Mouse (Mus musculus): Measurements from ENCODE around the gene Bcor. TPM values are rescaled to one million over a fixed set of nuclear protein-coding genes. Genes with fewer than 3 reads are reported as not detected.

Gene Bcor
- 23.5 and 26.3 TPM in 2 replicates for polyA plus RNA-seq (2014; fragmentation: Nextera tagmentation; extraction: Ambion mirVana)

DNA sequence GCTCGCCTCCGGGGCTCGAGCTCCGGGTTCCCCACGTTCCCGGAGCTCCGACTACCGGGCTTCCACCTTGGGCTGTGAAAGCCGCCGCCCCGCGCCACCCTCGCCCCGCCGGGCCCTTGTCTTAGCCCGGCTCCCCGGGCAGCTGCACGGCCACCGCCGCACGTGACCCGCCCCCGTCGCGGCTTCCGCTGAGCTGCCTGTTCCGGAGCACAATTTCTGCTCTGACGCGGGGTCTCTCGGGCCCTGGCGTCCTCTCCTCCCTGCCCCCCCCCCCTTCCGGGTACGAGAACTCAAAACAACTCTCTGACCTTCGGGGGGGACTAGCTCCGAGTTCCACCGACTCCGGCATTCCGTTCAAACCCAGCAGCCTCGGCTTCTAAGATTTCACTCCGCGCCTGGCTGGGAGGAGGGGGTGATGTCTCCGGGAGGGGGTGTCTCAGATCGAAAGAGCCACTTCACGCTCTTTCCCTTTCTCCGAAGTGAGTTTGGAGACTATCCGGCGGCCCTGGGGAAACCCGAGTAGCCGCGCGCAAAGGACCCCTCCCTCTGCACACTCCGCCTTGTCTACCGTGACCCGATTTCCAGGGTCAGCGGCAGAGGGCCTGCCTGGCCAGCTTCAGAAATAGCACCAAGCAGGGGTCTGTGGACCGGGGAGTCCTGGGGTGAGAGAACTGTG is at the start of gene Bcor:
TSS of gene Bcor (minus strand) at position 375 of the 676 bp plus-strand sequence.
- peak; percentile 55 for ATAC-seq (replicated peaks; ENCODE audit: low FRiP score)
- Histone ChIP-seq H3K4me3 (ENCODE audit: low read depth, low read length) (peak within 1 kb of the TSS; percentile 40), H3K4me2 (ENCODE audit: low read depth, low read length, severe bottlenecking) (peak within 1 kb of the TSS; percentile 63), H3K9me3 (ENCODE audit: control insufficient read depth, low read length) (no peaks in the 10 kb centered on the region), H3K27ac (ENCODE audit: low read depth, low read length) (peak within 1 kb of the TSS; percentile 50; the same call in 1 of the 2 replicates), H3K27me3 (ENCODE audit: control insufficient read depth, insufficient read depth, low read length) (peaks cover 42% of the 10 kb centered on the region), H3K4me1 (replicated peaks; ENCODE audit: control insufficient read depth, insufficient read depth, low read length) (peaks cover 2% of the 10 kb centered on the region; the same call in 1 of the 2 replicates), H3K9ac (ENCODE audit: low read length) (peak within 1 kb of the TSS; percentile 63), H3K36me3 (ENCODE audit: control insufficient read depth, insufficient read depth, low read length) (no peaks in the 10 kb centered on the region)
- WGBS = 8% methylated on average over 54 of the region's 56 CpGs
- DNase-seq (ENCODE audit: low spot score) = peak; percentile 71

GRCm38 (mm10) chrX:12202951-12203350 is 42.8 kb upstream of the Bcor start:
- Histone ChIP-seq H3K9ac (ENCODE audit: low read length) (no peak overlapping the region), H3K4me2 (ENCODE audit: low read depth, low read length, severe bottlenecking) (no peak overlapping the region), H3K27ac (ENCODE audit: low read depth, low read length) (no peak overlapping the region), H3K4me3 (ENCODE audit: low read depth, low read length) (no peak overlapping the region), H3K9me3 (ENCODE audit: control insufficient read depth, low read length) (no peaks in the 10 kb centered on the region), H3K27me3 (ENCODE audit: control insufficient read depth, insufficient read depth, low read length) (no peaks in the 10 kb centered on the region), H3K4me1 (replicated peaks; ENCODE audit: control insufficient read depth, insufficient read depth, low read length) (no peaks in the 10 kb centered on the region), H3K36me3 (ENCODE audit: control insufficient read depth, insufficient read depth, low read length) (no peaks in the 10 kb centered on the region)
- 86% methylated on average over 3 of the region's 3 CpGs for WGBS
- DNase-seq (ENCODE audit: low spot score) = no peak
- no peak for ATAC-seq (replicated peaks; ENCODE audit: low FRiP score)

DNA sequence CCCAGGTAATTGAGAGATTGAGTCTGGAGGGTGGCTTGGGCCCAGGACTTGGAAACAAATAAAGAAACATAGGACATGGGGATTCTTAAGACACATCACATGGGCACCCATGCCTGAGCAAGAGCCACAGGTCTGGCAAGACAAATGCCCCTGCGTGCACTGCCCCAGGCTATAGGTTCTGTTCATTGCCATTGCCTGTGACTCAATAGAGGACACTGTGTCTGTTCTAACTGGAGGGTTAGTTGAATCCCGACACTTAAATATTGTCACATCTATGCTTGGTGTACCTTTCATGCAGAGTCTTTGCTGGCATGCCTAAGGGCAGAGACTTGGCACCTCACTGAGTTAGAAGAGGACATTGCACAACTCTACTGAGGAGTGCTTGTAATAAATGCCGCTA is 41.0 kb upstream of the Bcor start:
- H3K4me1 ChIP-seq (replicated peaks; ENCODE audit: control insufficient read depth, insufficient read depth, low read length) = no peaks in the 10 kb centered on the region
- H3K4me2 ChIP-seq (ENCODE audit: low read depth, low read length, severe bottlenecking) = no peak overlapping the region
- H3K9ac ChIP-seq (ENCODE audit: low read length) = no peak overlapping the region
- H3K27ac ChIP-seq (ENCODE audit: low read depth, low read length) = no peak overlapping the region
- WGBS = 88% methylated on average over 3 of the region's 3 CpGs
- no peak overlapping the region for H3K4me3 ChIP-seq (ENCODE audit: low read depth, low read length)
- no peaks in the 10 kb centered on the region for H3K36me3 ChIP-seq (ENCODE audit: control insufficient read depth, insufficient read depth, low read length)
- DNase-seq (ENCODE audit: low spot score) (no peak), ATAC-seq (replicated peaks; ENCODE audit: low FRiP score) (no peak)
- no peaks in the 10 kb centered on the region for H3K9me3 ChIP-seq (ENCODE audit: control insufficient read depth, low read length)
- no peaks in the 10 kb centered on the region for H3K27me3 ChIP-seq (ENCODE audit: control insufficient read depth, insufficient read depth, low read length)

DNA sequence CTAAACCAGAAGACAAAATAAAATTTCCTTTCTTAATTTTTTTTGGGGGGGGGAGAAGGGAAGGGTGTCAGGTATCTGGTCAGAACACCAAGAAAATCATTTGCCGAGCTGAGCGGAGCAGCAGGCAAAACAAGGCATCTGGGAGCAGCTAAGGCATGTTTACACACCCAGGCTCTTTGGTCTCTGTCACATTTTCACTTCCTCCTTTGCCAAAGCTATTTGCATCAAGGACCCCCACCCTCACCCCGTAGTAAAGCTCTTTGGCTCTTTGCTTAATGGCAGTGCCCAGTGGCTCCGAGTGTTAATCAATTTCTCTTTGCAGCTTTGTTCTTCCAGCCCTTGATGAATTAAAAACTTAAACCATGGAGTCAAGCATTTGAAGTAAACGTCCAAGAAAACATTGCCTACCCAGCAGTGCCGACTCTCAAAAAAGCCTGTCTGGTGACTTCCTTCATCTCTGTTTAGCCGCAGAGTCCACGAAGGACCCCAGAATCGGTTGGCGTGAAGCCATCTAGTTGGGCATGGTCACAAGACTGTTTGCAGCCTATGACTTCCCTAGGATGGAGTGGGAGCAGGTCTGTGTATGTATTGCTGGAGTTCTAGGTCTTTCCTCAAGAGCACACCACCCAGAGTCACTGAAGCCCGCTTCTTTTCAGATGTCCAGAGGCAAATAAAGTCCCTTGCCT is 35.2 kb upstream of the Bcor start:
- WGBS = 81% methylated on average over 11 of the region's 11 CpGs

DNA sequence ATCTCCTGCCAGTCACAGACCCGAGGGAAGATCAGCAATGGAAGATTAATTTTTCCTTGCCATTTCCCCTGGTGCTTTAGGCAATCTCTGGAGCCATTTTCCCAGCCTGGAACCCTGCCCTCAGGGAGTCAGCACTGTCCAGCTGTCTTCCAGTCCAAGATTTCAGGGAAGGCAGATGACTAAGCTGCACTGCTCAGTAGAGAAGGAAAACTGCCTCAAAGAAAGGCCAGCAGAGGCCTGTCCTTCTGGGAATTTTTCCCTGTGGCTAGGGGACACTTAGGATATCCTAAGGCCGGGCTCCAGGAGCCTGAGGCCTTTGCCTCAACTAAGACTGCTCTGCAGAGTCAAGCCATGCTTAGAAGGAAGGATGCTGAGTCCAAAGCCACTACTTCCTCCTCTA is 32.2 kb upstream of the Bcor start:
- Histone ChIP-seq H3K36me3 (ENCODE audit: control insufficient read depth, insufficient read depth, low read length) (no peaks in the 10 kb centered on the region), H3K4me1 (replicated peaks; ENCODE audit: control insufficient read depth, insufficient read depth, low read length) (no peaks in the 10 kb centered on the region), H3K4me2 (ENCODE audit: low read depth, low read length, severe bottlenecking) (no peak overlapping the region), H3K9me3 (ENCODE audit: control insufficient read depth, low read length) (no peaks in the 10 kb centered on the region), H3K27me3 (ENCODE audit: control insufficient read depth, insufficient read depth, low read length) (no peaks in the 10 kb centered on the region), H3K4me3 (ENCODE audit: low read depth, low read length) (no peak overlapping the region), H3K27ac (ENCODE audit: low read depth, low read length) (no peak overlapping the region), H3K9ac (ENCODE audit: low read length) (no peak overlapping the region)
- DNase-seq (ENCODE audit: low spot score) (no peak), ATAC-seq (replicated peaks; ENCODE audit: low FRiP score) (no peak)
- 63% methylated on average over 2 of the region's 2 CpGs for WGBS

More for the DNA sequence above, 35.2 kb upstream of the Bcor start:
- no peak overlapping the region for H3K27ac ChIP-seq (ENCODE audit: low read depth, low read length)
- no peak overlapping the region for H3K4me2 ChIP-seq (ENCODE audit: low read depth, low read length, severe bottlenecking)
- no peak for ATAC-seq (replicated peaks; ENCODE audit: low FRiP score)
- H3K36me3 ChIP-seq (ENCODE audit: control insufficient read depth, insufficient read depth, low read length) = no peaks in the 10 kb centered on the region
- no peaks in the 10 kb centered on the region for H3K4me1 ChIP-seq (replicated peaks; ENCODE audit: control insufficient read depth, insufficient read depth, low read length)
- no peak for DNase-seq (ENCODE audit: low spot score)
- H3K9me3 ChIP-seq (ENCODE audit: control insufficient read depth, low read length) = no peaks in the 10 kb centered on the region
- H3K4me3 ChIP-seq (ENCODE audit: low read depth, low read length) = no peak overlapping the region
- no peaks in the 10 kb centered on the region for H3K27me3 ChIP-seq (ENCODE audit: control insufficient read depth, insufficient read depth, low read length)
- H3K9ac ChIP-seq (ENCODE audit: low read length) = no peak overlapping the region

GRCm38 (mm10) chrX:12189511-12189910 is 29.4 kb upstream of the Bcor start:
- no peak overlapping the region for H3K4me3 ChIP-seq (ENCODE audit: low read depth, low read length)
- no peak for ATAC-seq (replicated peaks; ENCODE audit: low FRiP score)
- no peak overlapping the region for H3K27ac ChIP-seq (ENCODE audit: low read depth, low read length)
- no peaks in the 10 kb centered on the region for H3K4me1 ChIP-seq (replicated peaks; ENCODE audit: control insufficient read depth, insufficient read depth, low read length)
- no peaks in the 10 kb centered on the region for H3K36me3 ChIP-seq (ENCODE audit: control insufficient read depth, insufficient read depth, low read length)
- no peak overlapping the region for H3K4me2 ChIP-seq (ENCODE audit: low read depth, low read length, severe bottlenecking)
- no peaks in the 10 kb centered on the region for H3K27me3 ChIP-seq (ENCODE audit: control insufficient read depth, insufficient read depth, low read length)
- H3K9ac ChIP-seq (ENCODE audit: low read length) = no peak overlapping the region
- no peak for DNase-seq (ENCODE audit: low spot score)
- H3K9me3 ChIP-seq (ENCODE audit: control insufficient read depth, low read length) = no peaks in the 10 kb centered on the region
- WGBS = 82% methylated on average over 4 of the region's 4 CpGs

DNA sequence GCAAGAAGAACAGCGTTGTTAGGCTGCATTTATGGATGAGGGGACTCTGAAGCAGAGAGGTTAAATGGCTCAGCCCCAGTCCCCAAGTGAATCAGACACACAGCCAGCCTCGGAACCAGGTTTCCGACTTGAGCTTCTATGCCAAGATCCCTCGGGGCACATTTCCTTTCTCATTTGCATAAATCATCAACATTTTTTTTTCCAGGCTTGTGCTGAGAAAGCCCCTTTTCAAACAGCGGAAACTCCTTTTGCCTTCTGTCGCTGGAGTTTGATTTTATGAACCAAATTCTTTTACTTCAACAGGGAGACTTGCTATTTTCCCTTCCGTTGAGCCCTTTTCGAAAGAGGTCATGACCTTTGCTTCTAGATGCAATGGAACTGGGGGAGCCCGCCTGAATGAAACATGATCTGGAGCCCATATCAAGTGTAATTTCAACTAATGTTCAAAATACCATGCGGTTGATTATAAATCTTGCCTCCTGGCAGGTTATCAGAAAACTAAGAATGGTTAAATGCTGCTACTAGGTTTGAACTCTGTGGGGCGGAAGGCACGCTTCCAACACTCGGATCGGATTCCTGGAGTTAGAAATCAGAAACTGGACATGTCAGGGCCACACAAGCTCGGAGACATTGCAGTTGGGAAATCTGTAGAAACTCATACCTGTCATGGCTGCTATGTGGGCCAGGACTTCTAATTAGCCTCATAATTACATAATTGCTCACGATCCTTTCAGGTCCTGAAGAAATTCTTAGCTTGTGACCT is 15.2 kb upstream of the Bcor start:
- Histone ChIP-seq H3K27me3 (ENCODE audit: control insufficient read depth, insufficient read depth, low read length) (no peaks in the 10 kb centered on the region), H3K9ac (ENCODE audit: low read length) (no peak overlapping the region), H3K4me3 (ENCODE audit: low read depth, low read length) (no peak overlapping the region), H3K27ac (ENCODE audit: low read depth, low read length) (no peak overlapping the region), H3K9me3 (ENCODE audit: control insufficient read depth, low read length) (no peaks in the 10 kb centered on the region), H3K4me2 (ENCODE audit: low read depth, low read length, severe bottlenecking) (no peak overlapping the region), H3K4me1 (replicated peaks; ENCODE audit: control insufficient read depth, insufficient read depth, low read length) (peaks cover 3% of the 10 kb centered on the region; the same call in 1 of the 2 replicates), H3K36me3 (ENCODE audit: control insufficient read depth, insufficient read depth, low read length) (no peaks in the 10 kb centered on the region)
- no peak for ATAC-seq (replicated peaks; ENCODE audit: low FRiP score)
- WGBS = 49% methylated on average over 16 of the region's 16 CpGs
- DNase-seq (ENCODE audit: low spot score) = no peak

DNA sequence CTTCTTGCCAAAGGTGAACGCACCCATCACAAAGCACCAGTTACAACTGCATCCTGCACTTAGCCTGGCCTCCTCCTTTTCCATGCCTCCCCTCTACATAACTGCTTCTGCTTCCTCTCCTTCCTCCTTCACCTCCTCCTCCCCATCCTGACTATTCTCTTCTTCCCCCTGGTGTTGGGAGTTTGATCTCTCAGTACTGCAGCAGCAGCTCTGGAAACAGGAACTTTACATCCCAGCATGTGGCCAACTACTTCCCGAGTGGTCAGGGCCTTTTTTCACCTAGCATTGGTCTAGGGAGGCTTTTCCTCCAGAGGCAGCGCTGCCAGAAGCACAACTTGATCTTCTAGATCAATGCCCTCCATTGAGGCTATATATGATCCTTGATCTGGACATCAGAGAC is 10.0 kb upstream of the Bcor start:
- H3K4me1 ChIP-seq (replicated peaks; ENCODE audit: control insufficient read depth, insufficient read depth, low read length) = no peaks in the 10 kb centered on the region
- no peak for ATAC-seq (replicated peaks; ENCODE audit: low FRiP score)
- 42% methylated on average over 3 of the region's 3 CpGs for WGBS

More for the DNA sequence above, 10.0 kb upstream of the Bcor start:
- H3K27ac ChIP-seq (ENCODE audit: low read depth, low read length) = no peak overlapping the region
- H3K9ac ChIP-seq (ENCODE audit: low read length) = no peak overlapping the region
- DNase-seq (ENCODE audit: low spot score) = no peak
- H3K9me3 ChIP-seq (ENCODE audit: control insufficient read depth, low read length) = no peaks in the 10 kb centered on the region
- H3K27me3 ChIP-seq (ENCODE audit: control insufficient read depth, insufficient read depth, low read length) = no peaks in the 10 kb centered on the region
- no peak overlapping the region for H3K4me3 ChIP-seq (ENCODE audit: low read depth, low read length)
- H3K36me3 ChIP-seq (ENCODE audit: control insufficient read depth, insufficient read depth, low read length) = no peaks in the 10 kb centered on the region
- H3K4me2 ChIP-seq (ENCODE audit: low read depth, low read length, severe bottlenecking) = no peak overlapping the region
